Mouse (Mus musculus) kidney, adult 2 months (tissue): ENCODE data around the gene Gad2.

Experiments
- CTCF ChIP-seq: fragments of 200-500 bp; conservative IDR thresholded peaks from 2 replicates; pipeline ENCODE4 v1.5.1; 2011; ENCODE audit warnings: low read depth, mild to moderate bottlenecking, control low read depth, low read length, moderate library complexity, mixed read lengths; ENCODE audit not compliant: insufficient read depth, insufficient read length
- POLR2A ChIP-seq: fragments of 200-500 bp; IDR thresholded peaks from one replicate; pipeline ENCODE4 v1.6.1; 2011; ENCODE audit warnings: low read depth, low read length, control low read depth

- TF ChIP-seq CTCF (no peak), POLR2A (no peak)
Measured at GRCm38 (mm10) chr2:22646134-22646533, 24.1 kb downstream of the Gad2 start.
